Comparison of ENCODE assay signal across 9 mouse cellular contexts in the genomic region with DNA sequence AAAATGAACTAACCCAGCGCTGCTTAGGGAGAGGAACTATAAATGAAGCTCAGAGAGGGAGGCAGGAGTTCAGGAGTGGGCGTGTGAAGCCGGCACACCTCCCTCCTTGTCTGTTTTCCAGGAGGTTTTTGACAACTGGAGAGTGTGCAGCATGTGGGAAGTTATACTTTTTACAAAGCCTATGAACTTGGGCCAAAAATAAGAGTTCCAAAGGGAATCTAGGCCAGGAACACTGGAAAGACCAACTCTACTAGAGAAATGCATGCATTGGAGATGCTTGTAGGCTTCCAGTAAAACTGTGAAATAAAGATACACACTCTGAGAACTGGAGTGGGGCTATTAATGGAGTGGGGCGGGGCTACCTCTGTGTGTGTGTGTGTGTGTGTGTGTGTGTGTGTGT.
DNase-seq lines count a peak whose midpoint lies in the region; ATAC-seq and TF ChIP-seq lines count a peak whose summit lies in the region.
"Had no signal": no experiment of that assay in that cellular context is flagged by ENCODE, and none has a peak within 500 bp of the region (broad histone marks: within the 10 kb centered on the region; RNA-seq: fewer than 3 reads in every experiment).

No protein-coding gene starts in this region.

- intact Hi-C loops in left cerebral cortex, postnatal 25 days (cut with DNase I): loop anchor here (1.0 to 5.0 kb wide), 3 partner anchors 60 to 770 kb away; no protein-coding TSS in a partner anchor
- intact Hi-C loops in gastrocnemius, postnatal 36 days (cut with DNase I): no loop called here

- 0 out of 2 replicates have a peak, but pooled peaks cover 4% of the 10 kb centered on the region for H3K4me1 ChIP-seq in heart, embryonic 10.5 days
- H3K4me1 ChIP-seq in stomach, embryonic 15.5 days: no peaks in the 10 kb centered on the region; the same call in 1 of the 2 replicates
- 0 out of 2 replicates have a peak, but pooled peaks cover 4% of the 10 kb centered on the region for H3K4me1 ChIP-seq in stomach, postnatal 0 days (replicated peaks; ENCODE audit: control insufficient read depth, insufficient read depth)

- ATAC-seq in stomach, embryonic 15.5 days (ENCODE audit: insufficient read depth, low FRiP score, low read depth): peak; percentile 47; the same call in 1 of the 2 replicates
- no peak for ATAC-seq in stomach, postnatal 0 days (ENCODE audit: low FRiP score, low TSS enrichment)
- no peak for ATAC-seq in inflammation-experienced regulatory T-cells, adult 6 months

- no peak for TF ChIP-seq EP300 in stomach, postnatal 0 days (optimal IDR thresholded peaks at IDR 0.05)

- no peak for TF ChIP-seq CTCF in stomach, postnatal 0 days (IDR thresholded peaks at IDR 0.05; ENCODE audit: low read depth)

- no peaks in the 10 kb centered on the region for H3K36me3 ChIP-seq in heart, embryonic 10.5 days
- H3K36me3 ChIP-seq in stomach, embryonic 15.5 days: no peaks in the 10 kb centered on the region
- H3K36me3 ChIP-seq in stomach, postnatal 0 days (ENCODE audit: control insufficient read depth, insufficient read depth, low read length): no peaks in the 10 kb centered on the region

- WGBS in heart, embryonic 10.5 days: 60% methylated on average over 4 of the region's 4 CpGs
- WGBS in stomach, embryonic 15.5 days: 50% methylated on average over 4 of the region's 4 CpGs
- WGBS in stomach, postnatal 0 days: 54% methylated on average over 4 of the region's 4 CpGs

- H3K27me3 ChIP-seq in heart, embryonic 10.5 days (ENCODE audit: insufficient read depth, poor library complexity, severe bottlenecking): 0 out of 2 replicates have a peak, but pooled peaks cover 7% of the 10 kb centered on the region
- no peaks in the 10 kb centered on the region for H3K27me3 ChIP-seq in stomach, embryonic 15.5 days (replicated peaks)
- H3K27me3 ChIP-seq in stomach, postnatal 0 days (ENCODE audit: control insufficient read depth, insufficient read depth, low read length): no peaks in the 10 kb centered on the region

- peak; percentile 36 for DNase-seq in heart, adult 11 months
- DNase-seq in heart, embryonic 10.5 days (ENCODE audit: low spot score): no peak
- no peak for DNase-seq in stomach, postnatal 0 days (ENCODE audit: low spot score)
- DNase-seq in left cerebral cortex, postnatal 25 days (ENCODE audit: low spot score in 2 of 2): peak; percentile 66 to 93
- DNase-seq in telencephalon, adult 2 months (ENCODE audit: low read depth, low spot score): peak; percentile 88
- DNase-seq in gastrocnemius, postnatal 36 days: no peak
- DNase-seq: kidney, postnatal 10 days had no signal

- H3K9ac ChIP-seq in stomach, embryonic 15.5 days: no peak overlapping the region
- H3K9ac ChIP-seq in stomach, postnatal 0 days (ENCODE audit: low read length): no peak overlapping the region

- no peaks in the 10 kb centered on the region for H3K9me3 ChIP-seq in heart, embryonic 10.5 days
- H3K9me3 ChIP-seq in stomach, embryonic 15.5 days: no peaks in the 10 kb centered on the region
- H3K9me3 ChIP-seq in stomach, postnatal 0 days (ENCODE audit: control insufficient read depth, low read length): no peaks in the 10 kb centered on the region

- no peak overlapping the region for H3K4me3 ChIP-seq in heart, embryonic 10.5 days
- H3K4me3 ChIP-seq in stomach, embryonic 15.5 days (replicated peaks): no peak overlapping the region
- no peak overlapping the region for H3K4me3 ChIP-seq in stomach, postnatal 0 days (ENCODE audit: low read depth, low read length)

- no peak overlapping the region for H3K4me2 ChIP-seq in stomach, embryonic 15.5 days
- H3K4me2 ChIP-seq in stomach, postnatal 0 days (replicated peaks; ENCODE audit: low read depth): no peak overlapping the region

- no peak overlapping the region for H3K27ac ChIP-seq in heart, embryonic 10.5 days
- H3K27ac ChIP-seq in stomach, embryonic 15.5 days: no peak overlapping the region
- no peak overlapping the region for H3K27ac ChIP-seq in stomach, postnatal 0 days (replicated peaks)

Comparison
In these comparisons a context has a peak if more than half of its experiments do, and no peak if none do; other contexts are left out.
1. DNase-seq: peak in heart, adult 11 months (single experiment), left cerebral cortex, postnatal 25 days (2 of 2) and telencephalon, adult 2 months (single experiment); none in heart, embryonic 10.5 days (single experiment), stomach, postnatal 0 days (single experiment) and gastrocnemius, postnatal 36 days (0 of 2).